Mouse (Mus musculus) neural tube, embryonic 13.5 days (tissue): ENCODE data around the gene Fam19a5. TPM values are rescaled to one million over a fixed set of nuclear protein-coding genes. Genes with fewer than 3 reads are reported as not detected.

ENCODE experiments used
- microRNA-seq: library from miRNA; unstranded; fragments of <30 nt; microRNA quantifications from one replicate; pipeline ENCODE4, GENCODE M21; 2016
- polyA plus RNA-seq: library from polyadenylated mRNA; unstranded; fragments of >200 nt; fragmentation: Nextera tagmentation; extraction: Ambion mirVana; gene quantifications from 2 replicates; pipeline ENCODE4 v1.2.1, GENCODE M21; 2015

Gene Fam19a5
- polyA plus RNA-seq, 1 experiment from 2014 or later = 22.9 TPM

Small RNA genes within 50 kb of the gene (microRNA-seq; reads per million reads assigned to microRNA genes)
- not detected for gene Mir6393
